Mouse (Mus musculus): ENCODE results near the gene Aldh18a1. TPM values are rescaled to one million over a fixed set of nuclear protein-coding genes. Genes with fewer than 3 reads are reported as not detected.

The Aldh18a1 gene
- total RNA-seq, 1 experiment from 2014 or later: 10.8 TPM

DNA sequence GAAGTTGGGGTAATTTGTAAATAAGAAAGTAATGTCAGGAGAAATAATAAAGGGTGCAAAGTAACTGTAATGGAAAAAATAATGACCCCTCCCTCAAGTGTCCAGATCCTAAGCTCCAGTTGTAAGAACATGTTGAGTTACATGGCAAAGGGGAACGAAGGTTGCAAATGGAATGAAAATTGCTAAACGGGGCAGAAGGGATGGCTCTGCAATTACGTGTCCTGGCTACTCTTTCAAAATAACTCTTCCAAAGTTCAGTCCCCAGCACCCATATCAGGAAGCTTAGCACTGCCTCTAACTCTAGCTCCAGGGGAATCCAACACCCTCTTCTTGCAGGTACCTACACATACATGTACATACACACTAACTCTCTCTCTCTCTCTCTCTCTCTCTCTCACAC lies 81.3 kb downstream of the Aldh18a1 start:
- ATAC-seq (ENCODE audit: extremely low read depth, insufficient number of reproducible peaks, low FRiP score, poor library complexity, severe bottlenecking): no peak

DNA sequence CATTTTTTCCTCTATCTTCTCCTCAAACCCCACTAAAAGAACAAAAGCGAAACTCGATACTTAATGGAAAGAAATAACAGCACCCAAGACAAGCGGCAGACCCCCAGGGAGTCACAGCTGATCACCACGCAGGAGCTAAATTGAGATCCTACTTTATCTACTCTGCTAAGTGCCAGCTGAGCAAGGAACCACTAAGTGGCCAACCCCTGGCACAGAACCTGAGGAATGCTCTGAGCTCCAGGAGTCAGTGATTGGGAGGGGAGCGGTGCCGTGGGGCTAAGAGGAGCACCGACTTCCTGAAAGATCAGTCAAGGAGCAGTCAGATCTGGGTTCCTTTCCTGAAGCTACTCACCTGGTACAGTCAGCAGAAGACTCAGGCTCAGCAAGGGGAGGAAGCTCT lies 83.9 kb downstream of the Aldh18a1 start:
- ATAC-seq (ENCODE audit: extremely low read depth, insufficient number of reproducible peaks, low FRiP score, poor library complexity, severe bottlenecking): no peak

Other genes starting within 250 kb of the Aldh18a1 start
- 9.8 and 17.2 TPM in 2 replicates for gene Sorbs1, start 74.7 kb downstream of the Aldh18a1 start, total RNA-seq (2017)
- gene Tctn3, start 23.8 kb upstream of the Aldh18a1 start, total RNA-seq (2017): 6.2 and 7.0 TPM in 2 replicates
- 274 and 277 TPM in 2 replicates for gene Entpd1, start 23.9 kb upstream of the Aldh18a1 start, total RNA-seq (2017)
- gene Cc2d2b, start 160.3 kb upstream of the Aldh18a1 start, total RNA-seq (2017): 1.2 and 2.7 TPM in 2 replicates
- gene Ccnj, start 242.8 kb upstream of the Aldh18a1 start, total RNA-seq (2017): 16.5 and 18.3 TPM in 2 replicates